Mouse (Mus musculus): Measurements from ENCODE around the gene Lrrk2.

- peak; percentile 58 for TF ChIP-seq CTCF (IDR thresholded peaks at IDR 0.05; ENCODE audit: control insufficient read depth, insufficient read depth, low read length)
- TF ChIP-seq POLR2A (IDR thresholded peaks at IDR 0.05; ENCODE audit: borderline replicate concordance, control insufficient read depth, low read depth, low read length) = no peak
Observed at GRCm38 (mm10) chr15:91781172-91781571, 108.2 kb downstream of the Lrrk2 start.

Measured in bone marrow, adult 2 months (tissue).